Mouse (Mus musculus): ENCODE measurements around the gene Bpifa5. TPM values are rescaled to one million over a fixed set of nuclear protein-coding genes. Genes with fewer than 3 reads are reported as not detected.

The Bpifa5 gene
- polyA plus RNA-seq, 1 experiment from 2014 or later, result not detected

DNA sequence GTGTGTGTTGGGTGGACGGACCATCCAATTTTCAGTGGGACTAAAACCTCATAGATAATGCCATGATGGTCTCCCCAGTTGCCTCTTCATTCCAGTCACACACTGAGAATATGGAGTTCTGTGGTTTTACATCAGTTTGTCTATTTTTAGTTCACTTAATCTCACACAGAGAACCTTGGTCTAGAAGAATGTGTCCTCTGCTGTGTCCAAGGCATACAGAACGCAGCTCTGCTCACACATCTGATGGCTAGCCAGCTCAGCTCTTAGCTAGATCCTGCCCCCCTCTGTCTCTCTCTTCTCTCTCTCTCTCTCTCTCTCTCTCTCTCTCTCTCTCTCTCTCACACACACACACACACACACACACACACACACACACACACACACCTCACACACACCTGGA is 29.7 kb downstream of the Bpifa5 start:
- Histone ChIP-seq H3K9me3 (replicated peaks; ENCODE audit: control insufficient read depth, low read length, poor library complexity, severe bottlenecking) (no peaks in the 10 kb centered on the region), H3K36me3 (ENCODE audit: control insufficient read depth, insufficient read depth, low read length) (no peaks in the 10 kb centered on the region), H3K4me2 (ENCODE audit: low read length) (no peak overlapping the region), H3K4me1 (ENCODE audit: control insufficient read depth, insufficient read depth, low read length) (no peaks in the 10 kb centered on the region), H3K4me3 (ENCODE audit: low read depth, low read length) (no peak overlapping the region), H3K27me3 (ENCODE audit: control insufficient read depth, insufficient read depth, low read depth, low read length) (no peaks in the 10 kb centered on the region), H3K9ac (ENCODE audit: low read depth, low read length) (no peak overlapping the region), H3K27ac (ENCODE audit: low read length) (no peak overlapping the region)
- WGBS, result 81% methylated on average over 2 of the region's 2 CpGs
- no peak for ATAC-seq

- Histone ChIP-seq H3K4me2 (ENCODE audit: low read length) (no peak overlapping the region), H3K27ac (ENCODE audit: low read length) (no peak overlapping the region), H3K4me1 (ENCODE audit: control insufficient read depth, insufficient read depth, low read length) (no peaks in the 10 kb centered on the region), H3K4me3 (ENCODE audit: low read depth, low read length) (no peak overlapping the region), H3K36me3 (ENCODE audit: control insufficient read depth, insufficient read depth, low read length) (no peaks in the 10 kb centered on the region), H3K9me3 (replicated peaks; ENCODE audit: control insufficient read depth, low read length, poor library complexity, severe bottlenecking) (no peaks in the 10 kb centered on the region), H3K27me3 (ENCODE audit: control insufficient read depth, insufficient read depth, low read depth, low read length) (no peaks in the 10 kb centered on the region), H3K9ac (ENCODE audit: low read depth, low read length) (no peak overlapping the region)
- ATAC-seq, result no peak
- WGBS, result 87% methylated on average over 4 of the region's 4 CpGs
Observed at GRCm38 (mm10) chr2:154193071-154193470, 30.7 kb downstream of the Bpifa5 start.

DNA sequence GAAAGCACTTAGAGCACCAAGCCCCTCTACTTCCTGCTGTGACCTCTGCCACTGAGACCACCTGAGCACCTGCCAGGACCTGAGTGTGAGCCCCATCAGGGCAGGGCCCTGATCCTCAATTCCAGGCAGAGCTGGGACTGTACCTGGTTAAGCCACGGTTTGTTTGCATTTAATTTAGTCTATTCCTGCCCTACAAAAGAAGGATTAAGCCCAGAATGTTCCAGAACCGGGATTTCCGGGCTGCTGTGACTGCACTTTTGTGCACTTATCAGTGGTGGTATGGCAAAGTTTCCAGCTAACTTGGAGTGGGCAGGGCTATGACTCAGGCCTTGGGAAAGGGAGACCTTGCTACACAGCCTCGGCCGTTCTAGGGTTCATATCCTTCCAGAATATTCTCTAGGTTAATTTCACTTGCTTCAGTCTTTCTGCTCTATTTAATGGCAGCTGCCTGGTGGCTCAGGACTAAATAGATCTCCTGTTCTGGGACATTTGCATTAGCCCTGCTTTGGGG is 31.6 kb downstream of the Bpifa5 start:
- no peak overlapping the region for H3K9ac ChIP-seq (ENCODE audit: low read depth, low read length)
- H3K27ac ChIP-seq (ENCODE audit: low read length), result no peak overlapping the region
- no peak for ATAC-seq
- H3K36me3 ChIP-seq (ENCODE audit: control insufficient read depth, insufficient read depth, low read length), result no peaks in the 10 kb centered on the region
- WGBS, result 58% methylated on average over 5 of the region's 5 CpGs
- no peaks in the 10 kb centered on the region for H3K4me1 ChIP-seq (ENCODE audit: control insufficient read depth, insufficient read depth, low read length)
- no peak overlapping the region for H3K4me3 ChIP-seq (ENCODE audit: low read depth, low read length)
- no peak overlapping the region for H3K4me2 ChIP-seq (ENCODE audit: low read length)
- H3K27me3 ChIP-seq (ENCODE audit: control insufficient read depth, insufficient read depth, low read depth, low read length), result no peaks in the 10 kb centered on the region
- H3K9me3 ChIP-seq (replicated peaks; ENCODE audit: control insufficient read depth, low read length, poor library complexity, severe bottlenecking), result no peaks in the 10 kb centered on the region

GRCm38 (mm10) chr2:154197036-154197435 is 34.6 kb downstream of the Bpifa5 start:
- Histone ChIP-seq H3K4me1 (ENCODE audit: control insufficient read depth, insufficient read depth, low read length) (no peaks in the 10 kb centered on the region), H3K9ac (ENCODE audit: low read depth, low read length) (no peak overlapping the region), H3K27me3 (ENCODE audit: control insufficient read depth, insufficient read depth, low read depth, low read length) (no peaks in the 10 kb centered on the region), H3K27ac (ENCODE audit: low read length) (no peak overlapping the region), H3K4me2 (ENCODE audit: low read length) (no peak overlapping the region), H3K36me3 (ENCODE audit: control insufficient read depth, insufficient read depth, low read length) (no peaks in the 10 kb centered on the region), H3K4me3 (ENCODE audit: low read depth, low read length) (no peak overlapping the region), H3K9me3 (replicated peaks; ENCODE audit: control insufficient read depth, low read length, poor library complexity, severe bottlenecking) (no peaks in the 10 kb centered on the region)
- no peak for ATAC-seq
- 89% methylated on average over 9 of the region's 9 CpGs for WGBS

GRCm38 (mm10) chr2:154204630-154205029 is 42.2 kb downstream of the Bpifa5 start:
- no peaks in the 10 kb centered on the region for H3K36me3 ChIP-seq (ENCODE audit: control insufficient read depth, insufficient read depth, low read length)

DNA sequence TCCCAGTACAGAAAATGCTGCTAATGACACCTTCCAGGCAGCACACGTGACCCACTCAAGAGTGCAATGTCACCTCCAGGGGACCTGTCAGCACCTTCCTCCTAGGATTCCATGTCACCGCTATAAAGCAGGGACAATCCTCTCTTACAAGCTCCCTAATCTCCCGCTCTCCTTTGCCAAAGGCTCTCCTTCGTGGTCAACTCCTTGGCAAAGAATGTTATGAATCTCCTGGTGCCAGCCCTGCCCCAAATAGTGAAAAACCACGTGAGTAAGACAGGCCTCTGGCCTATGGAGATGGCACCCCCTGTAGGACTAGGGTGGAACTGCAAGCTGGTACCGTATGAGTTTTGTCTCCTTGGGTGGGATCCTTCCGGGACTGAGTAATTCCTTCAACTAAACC is 44.5 kb downstream of the Bpifa5 start:
- no peak overlapping the region for H3K9ac ChIP-seq (ENCODE audit: low read depth, low read length)
- no peaks in the 10 kb centered on the region for H3K9me3 ChIP-seq (replicated peaks; ENCODE audit: control insufficient read depth, low read length, poor library complexity, severe bottlenecking)
- H3K27ac ChIP-seq (ENCODE audit: low read length), result no peak overlapping the region
- ATAC-seq, result no peak
- peaks cover 9% of the 10 kb centered on the region; the same call in 1 of the 2 replicates for H3K4me1 ChIP-seq (ENCODE audit: control insufficient read depth, insufficient read depth, low read length)
- H3K36me3 ChIP-seq (ENCODE audit: control insufficient read depth, insufficient read depth, low read length), result no peaks in the 10 kb centered on the region
- H3K4me2 ChIP-seq (ENCODE audit: low read length), result no peak overlapping the region
- 63% methylated on average over 7 of the region's 7 CpGs for WGBS
- no peaks in the 10 kb centered on the region for H3K27me3 ChIP-seq (ENCODE audit: control insufficient read depth, insufficient read depth, low read depth, low read length)
- H3K4me3 ChIP-seq (ENCODE audit: low read depth, low read length), result no peak overlapping the region

More at GRCm38 (mm10) chr2:154204630-154205029, 42.2 kb downstream of the Bpifa5 start:
- no peak overlapping the region for H3K4me3 ChIP-seq (ENCODE audit: low read depth, low read length)
- 90% methylated on average over 4 of the region's 4 CpGs for WGBS
- H3K27ac ChIP-seq (ENCODE audit: low read length), result no peak overlapping the region
- no peak overlapping the region for H3K4me2 ChIP-seq (ENCODE audit: low read length)
- no peaks in the 10 kb centered on the region for H3K27me3 ChIP-seq (ENCODE audit: control insufficient read depth, insufficient read depth, low read depth, low read length)
- H3K4me1 ChIP-seq (ENCODE audit: control insufficient read depth, insufficient read depth, low read length), result no peaks in the 10 kb centered on the region
- H3K9me3 ChIP-seq (replicated peaks; ENCODE audit: control insufficient read depth, low read length, poor library complexity, severe bottlenecking), result no peaks in the 10 kb centered on the region
- no peak overlapping the region for H3K9ac ChIP-seq (ENCODE audit: low read depth, low read length)
- ATAC-seq, result no peak

- no peak for ATAC-seq
- Histone ChIP-seq H3K27ac (ENCODE audit: low read length) (no peak overlapping the region), H3K4me1 (ENCODE audit: control insufficient read depth, insufficient read depth, low read length) (peaks cover 9% of the 10 kb centered on the region; the same call in 1 of the 2 replicates), H3K27me3 (ENCODE audit: control insufficient read depth, insufficient read depth, low read depth, low read length) (no peaks in the 10 kb centered on the region), H3K36me3 (ENCODE audit: control insufficient read depth, insufficient read depth, low read length) (no peaks in the 10 kb centered on the region), H3K4me2 (ENCODE audit: low read length) (no peak overlapping the region), H3K9me3 (replicated peaks; ENCODE audit: control insufficient read depth, low read length, poor library complexity, severe bottlenecking) (no peaks in the 10 kb centered on the region), H3K4me3 (ENCODE audit: low read depth, low read length) (no peak overlapping the region), H3K9ac (ENCODE audit: low read depth, low read length) (0 out of 2 replicates have a peak overlapping the region, but pooled peaks have one; percentile 25)
- 6% methylated on average over 3 of the region's 3 CpGs for WGBS
Observed at GRCm38 (mm10) chr2:154209112-154209511, 46.7 kb downstream of the Bpifa5 start.

- Histone ChIP-seq H3K36me3 (ENCODE audit: control insufficient read depth, insufficient read depth, low read length) (no peaks in the 10 kb centered on the region), H3K27me3 (ENCODE audit: control insufficient read depth, insufficient read depth, low read depth, low read length) (no peaks in the 10 kb centered on the region), H3K27ac (ENCODE audit: low read length) (peak overlapping the region; percentile 15; the same call in 1 of the 2 replicates), H3K4me3 (ENCODE audit: low read depth, low read length) (no peak overlapping the region), H3K4me2 (ENCODE audit: low read length) (no peak overlapping the region), H3K9me3 (replicated peaks; ENCODE audit: control insufficient read depth, low read length, poor library complexity, severe bottlenecking) (no peaks in the 10 kb centered on the region), H3K9ac (ENCODE audit: low read depth, low read length) (no peak overlapping the region), H3K4me1 (ENCODE audit: control insufficient read depth, insufficient read depth, low read length) (peaks cover 9% of the 10 kb centered on the region; the same call in 1 of the 2 replicates)
- WGBS, result 15% methylated on average over 1 of the region's 1 CpGs
- ATAC-seq, result peak; percentile 89
Observed at GRCm38 (mm10) chr2:154211121-154211520, 48.7 kb downstream of the Bpifa5 start.

- Histone ChIP-seq H3K27ac (ENCODE audit: low read length) (no peak overlapping the region), H3K4me1 (ENCODE audit: control insufficient read depth, insufficient read depth, low read length) (peaks cover 9% of the 10 kb centered on the region; the same call in 1 of the 2 replicates), H3K36me3 (ENCODE audit: control insufficient read depth, insufficient read depth, low read length) (no peaks in the 10 kb centered on the region), H3K4me2 (ENCODE audit: low read length) (no peak overlapping the region), H3K4me3 (ENCODE audit: low read depth, low read length) (no peak overlapping the region), H3K9me3 (replicated peaks; ENCODE audit: control insufficient read depth, low read length, poor library complexity, severe bottlenecking) (no peaks in the 10 kb centered on the region), H3K27me3 (ENCODE audit: control insufficient read depth, insufficient read depth, low read depth, low read length) (no peaks in the 10 kb centered on the region), H3K9ac (ENCODE audit: low read depth, low read length) (no peak overlapping the region)
- no peak for ATAC-seq
- 90% methylated on average over 4 of the region's 4 CpGs for WGBS
Observed at GRCm38 (mm10) chr2:154211881-154212280, 49.5 kb downstream of the Bpifa5 start.

All from midbrain, embryonic 16.5 days (tissue).